Mouse (Mus musculus) embryonic fibroblast, embryonic 13.5 days (primary cell): ENCODE data around the gene Gm49384. TPM values are rescaled to one million over a fixed set of nuclear protein-coding genes. Genes with fewer than 3 reads are reported as not detected.

ENCODE experiments used
- H3K27ac ChIP-seq: 2 replicates; pipeline ENCODE4 v1.5.1; 2012; ENCODE audit warnings: low read length, control low read depth, inconsistent platforms; ENCODE audit not compliant: insufficient read depth
- H3K4me1 ChIP-seq: 2 replicates; pipeline ENCODE4 v1.6.1; 2011; ENCODE audit warnings: low read length; ENCODE audit not compliant: control insufficient read depth, insufficient read depth
- H3K4me3 ChIP-seq: 2 replicates; pipeline ENCODE4 v1.5.1; 2011; ENCODE audit warnings: mild to moderate bottlenecking, control low read depth, low read length; ENCODE audit not compliant: insufficient read depth
- CTCF ChIP-seq: IDR thresholded peaks from 2 replicates; pipeline ENCODE4 v1.5.1; 2011; ENCODE audit warnings: mild to moderate bottlenecking, control low read depth, low read length, moderate library complexity, borderline replicate concordance; ENCODE audit not compliant: insufficient read depth
- POLR2A ChIP-seq: IDR thresholded peaks from 2 replicates; pipeline ENCODE4 v1.6.1; 2011; ENCODE audit warnings: low read depth, mild to moderate bottlenecking, control low read depth, low read length, moderate library complexity
- polyA plus RNA-seq: library from polyadenylated mRNA; stranded (reverse); fragments of >200 nt; gene quantifications from 2 replicates; pipeline ENCODE4 v1.2.4, GENCODE M21; 2011; ENCODE audit warnings: low read depth; ENCODE audit not compliant: missing spikeins, insufficient read length

The Gm49384 gene
- polyA plus RNA-seq, 1 experiment = 12.2 TPM

- H3K4me3 ChIP-seq = peak within 1 kb of the TSS; percentile 62
- peak within 1 kb of the TSS; percentile 80 for H3K27ac ChIP-seq
- H3K4me1 ChIP-seq = no peaks in the 10 kb centered on the region
- TF ChIP-seq POLR2A = peak; percentile 42
- no peak for TF ChIP-seq CTCF
Observed at GRCm38 (mm10) chr12:69227776-69228466, 23.9 kb upstream of the Gm49384 start, which contains the start of gene Pole2. Gene Pole2 (minus strand): TSS chr12:69228195.

GRCm38 (mm10) chr12:69220613-69221277, 16.7 kb upstream of the Gm49384 start:
- no peaks in the 10 kb centered on the region for H3K4me1 ChIP-seq
- H3K27ac ChIP-seq = no peak overlapping the region
- H3K4me3 ChIP-seq = no peak overlapping the region
- TF ChIP-seq CTCF (no peak), POLR2A (no peak)

GRCm38 (mm10) chr12:69216587-69216986, 12.5 kb upstream of the Gm49384 start:
- TF ChIP-seq POLR2A = no peak
- TF ChIP-seq CTCF = no peak
- Histone ChIP-seq H3K27ac (no peak overlapping the region), H3K4me3 (no peak overlapping the region), H3K4me1 (peaks cover 2% of the 10 kb centered on the region; the same call in 1 of the 2 replicates)

- H3K27ac ChIP-seq = peak overlapping the region; percentile 57; the same call in 1 of the 2 replicates
- TF ChIP-seq CTCF = no peak
- TF ChIP-seq POLR2A = no peak
- H3K4me3 ChIP-seq = no peak overlapping the region
- H3K4me1 ChIP-seq = peaks cover 2% of the 10 kb centered on the region; the same call in 1 of the 2 replicates
Observed at GRCm38 (mm10) chr12:69215000-69215785, 11.1 kb upstream of the Gm49384 start.

GRCm38 (mm10) chr12:69214393-69214792, 10.3 kb upstream of the Gm49384 start:
- no peak for TF ChIP-seq POLR2A
- no peak for TF ChIP-seq CTCF
- Histone ChIP-seq H3K27ac (no peak overlapping the region), H3K4me3 (no peak overlapping the region), H3K4me1 (peaks cover 2% of the 10 kb centered on the region; the same call in 1 of the 2 replicates)

- H3K4me3 ChIP-seq = no peak overlapping the region
- H3K4me1 ChIP-seq = peaks cover 2% of the 10 kb centered on the region; the same call in 1 of the 2 replicates
- H3K27ac ChIP-seq = no peak overlapping the region
- no peak for TF ChIP-seq CTCF
- TF ChIP-seq POLR2A = no peak
Observed at GRCm38 (mm10) chr12:69213186-69213777, 9.2 kb upstream of the Gm49384 start.

- Histone ChIP-seq H3K4me3 (no peak overlapping the region), H3K4me1 (peaks cover 2% of the 10 kb centered on the region; the same call in 1 of the 2 replicates), H3K27ac (no peak overlapping the region)
- TF ChIP-seq POLR2A (no peak), CTCF (no peak)
Observed at GRCm38 (mm10) chr12:69211057-69211456, 7.0 kb upstream of the Gm49384 start.

- TF ChIP-seq CTCF (no peak), POLR2A (no peak)
- H3K27ac ChIP-seq = no peak overlapping the region
Observed at GRCm38 (mm10) chr12:69210056-69210979, 6.3 kb upstream of the Gm49384 start.

GRCm38 (mm10) chr12:69208520-69208919, 4.5 kb upstream of the Gm49384 start:
- Histone ChIP-seq H3K4me3 (no peak overlapping the region), H3K27ac (no peak overlapping the region), H3K4me1 (no peaks in the 10 kb centered on the region)
- TF ChIP-seq CTCF = no peak
- TF ChIP-seq POLR2A = no peak

More at GRCm38 (mm10) chr12:69210056-69210979, 6.3 kb upstream of the Gm49384 start:
- peaks cover 2% of the 10 kb centered on the region; the same call in 1 of the 2 replicates for H3K4me1 ChIP-seq
- no peak overlapping the region for H3K4me3 ChIP-seq
